Mouse (Mus musculus): Measurements from ENCODE around the gene Cth.

GRCm38 (mm10) chr3:157877847-157878246 lies 47.0 kb downstream of the Cth start:
- TF ChIP-seq POLR2A (IDR thresholded peaks at IDR 0.05; ENCODE audit: low read depth, low read length) (no peak), CTCF (IDR thresholded peaks at IDR 0.05; ENCODE audit: borderline replicate concordance, insufficient read depth, low read length) (no peak)
